Mouse (Mus musculus): ENCODE measurements around the gene U2af1.
"Not testable (repeated sequence)": the region's sequence is repeated elsewhere in the genome, so short reads cannot be mapped to it uniquely, and the experiment has no call there.

The U2af1 gene

GRCm38 (mm10) chr17:31613086-31613755, 45.5 kb downstream of the U2af1 start:
- no peak for DNase-seq (ENCODE audit: low spot score)

GRCm38 (mm10) chr17:31609895-31610294, 48.8 kb downstream of the U2af1 start:
- DNase-seq (ENCODE audit: low spot score), result no peak

GRCm38 (mm10) chr17:31609173-31609572, 49.5 kb downstream of the U2af1 start:
- not testable (repeated sequence) for DNase-seq (ENCODE audit: low spot score)

- no peak for DNase-seq (ENCODE audit: low spot score)
Measured at GRCm38 (mm10) chr17:31607256-31607951, 51.3 kb downstream of the U2af1 start.

GRCm38 (mm10) chr17:31606424-31606823, 52.3 kb downstream of the U2af1 start:
- peak; percentile 10 for DNase-seq (ENCODE audit: low spot score)

- DNase-seq (ENCODE audit: low spot score), result no peak
Measured at GRCm38 (mm10) chr17:31598593-31598992, 60.1 kb downstream of the U2af1 start.

GRCm38 (mm10) chr17:31597957-31598356, 60.7 kb downstream of the U2af1 start:
- no peak for DNase-seq (ENCODE audit: low spot score)

Measured in retina, embryonic 14.5 days (tissue).